In genomic region chr11:38443291-38443690, GRCm38 (mm10) we compare ENCODE assay signal across 16 mouse cellular contexts.
"Had no signal": no experiment of that assay in that cellular context is flagged by ENCODE, and none has a peak within 500 bp of the region (broad histone marks: within the 10 kb centered on the region; RNA-seq: fewer than 3 reads in every experiment).

No protein-coding gene starts in this region.

- DNase-seq: cerebellum, adult 9-10 months; cerebellum, adult 9-11 months; cerebellum, postnatal 10 days; cerebellum, postnatal 14 days; cerebellum, postnatal 25 days; cerebellum, postnatal 36 days; embryo, embryonic 11 days; forebrain, postnatal 0 days; gastrocnemius, adult 2 months; gastrocnemius, postnatal 10 days; gastrocnemius, postnatal 14 days; gastrocnemius, postnatal 25 days; gastrocnemius, postnatal 36 days; heart, adult 11 months; heart, adult 18-20 months; heart, adult 2 months had no signal
